Mouse (Mus musculus) activated CD4-positive, CD25-positive, alpha-beta regulatory T cell, adult 4 months (primary cell): ENCODE data around the gene Hist1h2bg. TPM values are rescaled to one million over a fixed set of nuclear protein-coding genes. Genes with fewer than 3 reads are reported as not detected.

Source experiments
- ATAC-seq: one replicate; pipeline ENCODE4 v1.8.0; 2017
- polyA plus RNA-seq, 2 experiments: library from polyadenylated mRNA; unstranded; fragments of 100-300 nt; shearing (Covaris generic); gene quantifications; one replicate each; pipeline ENCODE4 v1.2.1; 2017

Hist1h2bg gene
- 1 to 10 TPM; 4.0 to 5.7 TPM for polyA plus RNA-seq

GRCm38 (mm10) chr13:23571022-23571503 is at the start of gene Hist1h2bg, which contains the start of gene Hist1h2ae:
Gene Hist1h2bg (plus strand): TSS chr13:23571396.
Gene Hist1h2ae (minus strand): TSS chr13:23571220.
- peak; percentile 83 for ATAC-seq

- no peak for ATAC-seq
Observed at GRCm38 (mm10) chr13:23521703-23522102, 49.5 kb upstream of the Hist1h2bg start.

DNA sequence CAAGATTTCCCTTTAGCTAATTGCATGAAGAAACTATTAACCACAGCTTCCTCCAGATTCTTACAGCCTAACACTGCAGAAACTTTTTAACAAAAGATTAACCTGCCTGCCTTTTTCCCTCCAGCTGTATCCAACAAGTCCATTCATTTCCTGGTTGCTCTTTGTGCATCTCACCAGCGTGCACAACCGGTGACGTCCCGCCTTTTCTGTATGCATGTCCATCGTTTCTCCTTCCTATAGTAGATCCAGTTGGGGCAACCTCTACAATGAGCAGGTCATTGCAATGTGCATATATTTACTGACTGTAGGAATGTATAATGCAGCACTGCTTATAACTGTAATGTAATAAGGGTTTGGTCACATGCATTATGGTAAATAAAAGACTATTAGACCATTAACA is 47.2 kb upstream of the Hist1h2bg start:
- ATAC-seq, result no peak

DNA sequence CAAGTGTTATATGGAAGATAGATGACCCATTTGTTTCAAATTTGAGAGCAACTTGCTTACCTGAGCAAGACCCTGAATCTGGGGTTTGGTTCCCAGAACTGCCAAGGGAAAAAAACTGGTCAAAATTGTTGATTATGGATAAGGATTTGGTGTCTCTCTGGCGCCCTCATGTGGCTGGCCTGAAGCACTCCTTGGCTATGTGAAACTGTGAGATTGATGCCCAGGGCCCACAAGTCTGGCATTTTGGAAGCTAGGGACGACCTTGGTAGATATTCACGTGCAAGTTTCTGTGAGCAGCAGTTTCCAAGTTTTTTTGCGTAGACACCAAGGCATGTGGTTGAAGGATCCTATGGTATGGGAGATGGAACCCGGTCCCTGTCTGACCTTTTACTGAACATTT is 46.5 kb upstream of the Hist1h2bg start:
- peak; percentile 48 for ATAC-seq

GRCm38 (mm10) chr13:23525901-23526300 is 45.3 kb upstream of the Hist1h2bg start:
- ATAC-seq, result no peak

DNA sequence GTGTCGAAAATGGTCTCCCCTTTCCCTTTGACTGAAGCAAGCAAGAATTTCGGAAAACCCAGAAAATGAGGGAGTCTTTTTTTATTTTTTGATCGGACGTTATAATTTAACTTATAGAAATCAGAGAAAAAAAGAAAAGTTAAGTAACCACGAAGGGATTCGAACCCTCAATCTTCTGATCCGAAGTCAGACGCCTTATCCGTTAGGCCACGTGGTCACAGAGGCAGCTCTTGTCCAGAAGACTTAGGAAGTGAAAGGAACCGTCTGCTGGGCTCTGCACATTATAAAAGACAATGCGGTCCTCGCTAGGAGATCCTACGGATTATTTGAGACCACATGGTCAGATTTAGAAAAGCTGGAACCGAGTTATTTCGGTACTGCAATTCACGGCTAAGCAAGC is 44.9 kb upstream of the Hist1h2bg start:
- ATAC-seq, result no peak

DNA sequence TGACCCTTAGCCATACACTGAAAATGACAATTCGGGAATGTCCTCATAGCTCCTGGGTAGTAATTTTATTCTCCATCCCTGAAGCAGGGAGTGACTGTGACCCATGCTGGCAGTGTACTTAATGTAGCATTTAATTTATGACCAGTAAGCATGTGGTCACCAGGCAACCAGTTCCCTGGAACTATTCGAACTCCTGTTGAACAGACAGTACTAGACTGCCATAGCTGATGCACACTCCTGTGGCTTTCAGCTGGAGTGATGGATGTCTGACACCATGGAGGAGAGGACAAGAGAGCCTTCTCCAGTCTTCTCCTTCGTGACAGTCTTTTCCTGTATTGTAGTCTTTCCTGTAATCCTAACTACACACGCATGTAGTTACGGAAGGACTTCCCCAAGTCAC is 42.2 kb upstream of the Hist1h2bg start:
- ATAC-seq, result no peak

- ATAC-seq, result no peak
Observed at GRCm38 (mm10) chr13:23529480-23530165, 41.6 kb upstream of the Hist1h2bg start.

DNA sequence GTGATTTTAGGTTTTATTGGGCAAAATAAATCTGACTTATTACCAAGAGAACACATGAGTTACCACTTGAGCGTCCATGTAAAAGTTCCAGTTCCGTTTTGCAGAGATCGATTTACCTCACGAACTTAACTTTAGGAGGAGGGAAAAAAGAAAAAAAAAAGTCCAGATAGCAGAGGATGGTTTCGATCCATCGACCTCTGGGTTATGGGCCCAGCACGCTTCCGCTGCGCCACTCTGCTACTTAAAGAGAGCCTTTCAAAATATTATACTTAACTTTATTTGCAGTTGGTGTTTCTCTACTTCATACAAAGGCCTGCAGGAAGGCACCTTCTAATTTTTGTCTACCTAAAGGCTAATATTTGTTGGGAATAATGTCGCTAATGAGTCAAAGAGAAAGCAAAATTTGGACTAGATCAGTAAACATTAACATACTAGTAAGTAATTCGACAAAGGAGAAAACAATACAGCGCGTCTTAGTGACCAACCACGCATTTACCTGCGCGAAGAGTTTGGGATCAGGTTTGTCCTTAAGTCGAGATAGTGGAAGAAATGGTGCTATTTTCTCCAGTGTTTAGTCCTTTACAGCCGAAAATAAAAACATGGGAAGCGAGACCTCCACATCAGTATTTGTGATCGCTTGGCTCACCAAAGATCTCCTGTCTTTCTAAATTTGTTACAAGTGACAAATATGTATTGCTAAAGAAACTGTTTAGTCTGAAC is 40.9 kb upstream of the Hist1h2bg start:
- ATAC-seq, result peak; percentile 5

- ATAC-seq, result peak; percentile 77
Observed at GRCm38 (mm10) chr13:23530901-23531875, 40.0 kb upstream of the Hist1h2bg start, which contains the start of gene Hist1h4h. Gene Hist1h4h (plus strand): TSS chr13:23531050.

- no peak for ATAC-seq
Observed at GRCm38 (mm10) chr13:23532262-23533075, 38.7 kb upstream of the Hist1h2bg start.

DNA sequence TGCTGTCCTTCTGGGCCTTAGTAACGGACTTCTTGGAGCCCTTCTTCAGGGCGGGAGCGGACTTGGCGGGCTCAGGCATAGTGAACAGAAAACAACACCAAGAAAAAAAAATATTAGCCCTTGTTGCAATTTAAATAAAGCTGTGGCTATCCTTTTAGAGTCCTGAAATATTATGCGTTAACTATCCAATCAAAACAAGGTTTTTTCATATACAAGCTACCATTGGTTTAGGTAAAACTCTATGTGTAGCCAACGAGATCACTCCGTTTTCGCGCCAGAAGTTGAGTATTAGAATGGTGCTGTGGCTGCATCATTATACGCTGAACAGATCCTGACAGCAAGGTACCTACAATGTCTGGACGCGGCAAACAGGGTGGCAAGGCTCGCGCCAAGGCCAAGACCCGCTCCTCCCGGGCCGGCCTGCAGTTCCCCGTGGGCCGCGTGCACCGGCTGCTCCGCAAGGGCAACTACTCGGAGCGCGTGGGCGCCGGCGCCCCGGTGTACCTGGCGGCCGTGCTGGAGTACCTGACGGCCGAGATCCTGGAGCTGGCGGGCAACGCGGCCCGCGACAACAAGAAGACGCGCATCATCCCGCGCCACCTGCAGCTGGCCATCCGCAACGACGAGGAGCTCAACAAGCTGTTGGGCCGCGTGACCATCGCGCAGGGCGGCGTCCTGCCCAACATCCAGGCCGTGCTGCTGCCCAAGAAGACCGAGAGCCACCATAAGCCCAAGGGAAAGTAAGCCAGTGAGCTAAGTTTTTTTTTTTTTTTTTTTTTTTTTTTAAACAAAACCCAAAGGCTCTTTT is 37.4 kb upstream of the Hist1h2bg start, which contains the start of gene Hist1h2af:
Hist1h2af (plus strand) TSS at position 347 of the 808 bp plus-strand sequence.
- peak; percentile 24 for ATAC-seq

- no peak for ATAC-seq
Observed at GRCm38 (mm10) chr13:23534368-23535131, 36.6 kb upstream of the Hist1h2bg start.

- peak; percentile 65 for ATAC-seq
Observed at GRCm38 (mm10) chr13:23535137-23536075, 35.8 kb upstream of the Hist1h2bg start, which contains the start of gene Hist1h3g. Gene Hist1h3g (plus strand): TSS chr13:23535422.

GRCm38 (mm10) chr13:23536076-23536822 is 34.9 kb upstream of the Hist1h2bg start:
- no peak for ATAC-seq

DNA sequence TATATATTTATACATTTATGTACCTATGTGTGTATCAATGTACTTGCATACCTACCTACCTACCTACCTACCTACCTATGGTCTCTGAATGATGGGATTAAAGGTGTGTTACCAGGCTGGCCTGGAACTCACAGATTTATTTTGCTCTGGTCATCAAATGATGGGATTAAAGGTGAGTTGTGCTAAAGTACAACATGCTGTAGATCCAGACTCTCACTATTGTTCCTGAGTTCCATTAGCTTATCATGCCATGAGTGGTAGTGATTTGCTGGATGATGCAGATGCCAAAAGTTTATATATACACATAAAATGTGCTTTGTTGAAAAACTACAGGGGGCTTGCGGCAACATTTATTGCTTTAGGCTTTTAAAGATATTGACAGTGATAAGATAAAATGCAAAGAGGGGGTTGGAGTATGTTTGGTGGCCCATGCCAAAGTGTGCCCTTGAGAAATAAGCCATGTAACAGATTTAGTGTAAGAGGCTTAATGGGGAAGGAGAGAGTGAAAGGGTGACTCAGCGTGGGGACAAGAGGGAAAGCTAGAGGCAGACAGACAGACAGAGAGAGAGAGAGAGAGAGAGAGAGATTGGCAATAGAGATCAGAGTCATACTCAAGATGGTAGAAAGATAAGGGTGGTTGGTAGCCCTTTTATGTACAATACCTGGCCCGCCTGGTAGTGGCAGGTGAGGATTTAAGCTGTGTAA is 34.0 kb upstream of the Hist1h2bg start:
- ATAC-seq, result no peak

- ATAC-seq, result no peak
Observed at GRCm38 (mm10) chr13:23538249-23538648, 32.9 kb upstream of the Hist1h2bg start.
